Mouse (Mus musculus): ENCODE results near the gene Gpbar1. TPM values are rescaled to one million over a fixed set of nuclear protein-coding genes. Genes with fewer than 3 reads are reported as not detected.

The Gpbar1 gene
- polyA plus RNA-seq (2012; rRNA removed): 0.38 and 0.45 TPM in 2 replicates

GRCm38 (mm10) chr1:74278538-74278937 is at the start of gene Gpbar1:
Gpbar1 (plus strand) TSS chr1:74278550.

GRCm38 (mm10) chr1:74235938-74236589 is 42.3 kb upstream of the Gpbar1 start, which contains the start of gene Arpc2:
Arpc2 (plus strand) TSS chr1:74236084.

GRCm38 (mm10) chr1:74284543-74285160 is 6.3 kb downstream of the Gpbar1 start, which contains the start of the genes Aamp and Pnkd:
Aamp (minus strand) TSS chr1:74284738.
Pnkd (plus strand) TSS chr1:74284930.

GRCm38 (mm10) chr1:74305522-74305921 is 27.2 kb downstream of the Gpbar1 start, which contains the start of gene Tmbim1:
Tmbim1 (minus strand) TSS chr1:74305622.

Other genes with a start within 250 kb of the Gpbar1 start
- 6.3 TPM in 2 replicates for gene Tns1, start 154.1 kb upstream of the Gpbar1 start, polyA plus RNA-seq (2012; rRNA removed)
- 0.05 and 0.07 TPM in 2 replicates for gene Rufy4, start 153.0 kb upstream of the Gpbar1 start, polyA plus RNA-seq (2012; rRNA removed)
- 0.53 and 0.91 TPM in 2 replicates for gene Cxcr2, start 124.6 kb upstream of the Gpbar1 start, polyA plus RNA-seq (2012; rRNA removed)
- 0.06 TPM in 1 of 2 replicates, not detected in the other for gene Cxcr1, start 83.9 kb upstream of the Gpbar1 start, polyA plus RNA-seq (2012; rRNA removed)
- gene Arpc2, start 42.5 kb upstream of the Gpbar1 start, polyA plus RNA-seq (2012; rRNA removed): 95.7 and 105 TPM in 2 replicates
- 56.1 and 58.3 TPM in 2 replicates for gene Aamp, start 6.2 kb downstream of the Gpbar1 start, polyA plus RNA-seq (2012; rRNA removed)
- 16.0 and 16.4 TPM in 2 replicates for gene Pnkd, start 6.4 kb downstream of the Gpbar1 start, polyA plus RNA-seq (2012; rRNA removed)
- gene Tmbim1, start 27.1 kb downstream of the Gpbar1 start, polyA plus RNA-seq (2012; rRNA removed): 7.7 and 8.7 TPM in 2 replicates
- 0.06 and 0.11 TPM in 2 replicates for gene Catip, start 83.6 kb downstream of the Gpbar1 start, polyA plus RNA-seq (2012; rRNA removed)
- 8.0 and 13.7 TPM in 2 replicates for gene Slc11a1, start 96.6 kb downstream of the Gpbar1 start, polyA plus RNA-seq (2012; rRNA removed)
- gene Ctdsp1, start 113.0 kb downstream of the Gpbar1 start, polyA plus RNA-seq (2012; rRNA removed): 32.1 and 35.4 TPM in 2 replicates
- gene Vil1, start 130.8 kb downstream of the Gpbar1 start, polyA plus RNA-seq (2012; rRNA removed): 0.34 and 0.36 TPM in 2 replicates
- gene Cnot9, start 227.5 kb downstream of the Gpbar1 start, polyA plus RNA-seq (2012; rRNA removed): 23.4 and 28.6 TPM in 2 replicates

Data from liver, embryonic 14 days (tissue).